Mouse (Mus musculus): ENCODE data around the gene Tepp.

The Tepp gene

GRCm38 (mm10) chr8:95331156-95331719 lies 20.9 kb downstream of the Tepp start:
- DNase-seq (ENCODE audit: low spot score in 2 of 2) = no peak

- DNase-seq (ENCODE audit: low spot score in 2 of 2) = peak; percentile 92 to 94
Measured at GRCm38 (mm10) chr8:95331720-95332436, 21.5 kb downstream of the Tepp start, which contains the start of the genes Zfp319 and Usb1. TSS of gene Zfp319 (minus strand) at chr8:95331950. TSS of gene Usb1 (plus strand) at chr8:95332284.

DNA sequence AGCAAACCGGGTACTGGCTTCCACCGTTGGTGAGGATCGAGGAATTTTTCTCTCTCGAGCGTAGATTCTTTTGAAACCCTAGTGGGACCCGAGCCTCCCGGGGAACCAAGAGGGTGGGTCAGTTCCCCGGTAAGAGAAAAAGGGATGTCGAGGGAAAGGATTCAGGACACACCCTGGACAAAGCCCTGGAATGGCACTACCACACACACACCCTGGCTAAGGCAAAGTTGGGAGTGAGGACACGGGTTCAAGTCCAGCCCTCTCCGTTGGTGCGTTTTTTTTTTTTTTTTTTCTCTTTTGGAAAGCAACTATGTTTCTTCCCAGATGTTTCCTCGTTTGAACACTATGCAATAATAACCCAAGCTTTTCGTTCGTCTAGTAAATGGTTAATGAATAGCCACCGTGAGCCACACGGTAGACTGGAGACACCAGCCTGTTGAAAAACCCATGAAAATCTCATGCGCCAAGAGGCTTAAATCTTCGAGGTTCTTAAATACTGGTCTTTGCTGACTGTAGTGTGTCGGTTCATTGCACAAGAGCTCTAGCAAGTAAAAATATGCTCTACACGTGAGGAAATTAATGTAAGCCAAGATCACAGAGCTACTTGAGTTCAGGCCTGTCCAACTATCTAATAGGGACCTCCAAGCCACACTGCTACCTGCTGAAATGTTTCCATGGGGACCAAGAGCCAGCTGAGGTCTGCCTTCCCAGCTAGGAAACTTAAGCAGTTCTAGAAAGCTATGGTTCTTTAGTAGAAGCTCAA lies 22.3 kb downstream of the Tepp start:
- no peak for DNase-seq (ENCODE audit: low spot score in 2 of 2)

DNA sequence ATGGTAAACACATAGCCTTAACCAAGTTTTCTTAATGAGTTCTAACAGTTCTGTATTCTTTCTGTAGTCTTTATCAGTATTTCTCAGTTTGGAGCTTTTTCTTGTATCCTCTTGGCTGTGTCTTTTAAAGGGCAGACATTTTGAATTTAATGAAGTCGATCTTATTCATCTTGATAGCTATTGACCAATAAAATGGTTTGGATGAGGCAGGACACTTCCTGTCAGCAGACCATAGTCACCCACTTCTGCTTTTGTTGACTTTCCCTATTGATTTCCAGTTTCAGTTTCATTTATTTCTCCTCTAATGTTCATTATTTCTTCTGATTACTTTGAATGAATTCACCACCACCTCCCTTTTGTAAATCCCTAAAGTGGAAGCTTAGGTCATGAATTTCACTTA lies 25.3 kb downstream of the Tepp start:
- DNase-seq (ENCODE audit: low spot score in 2 of 2) = no peak

DNA sequence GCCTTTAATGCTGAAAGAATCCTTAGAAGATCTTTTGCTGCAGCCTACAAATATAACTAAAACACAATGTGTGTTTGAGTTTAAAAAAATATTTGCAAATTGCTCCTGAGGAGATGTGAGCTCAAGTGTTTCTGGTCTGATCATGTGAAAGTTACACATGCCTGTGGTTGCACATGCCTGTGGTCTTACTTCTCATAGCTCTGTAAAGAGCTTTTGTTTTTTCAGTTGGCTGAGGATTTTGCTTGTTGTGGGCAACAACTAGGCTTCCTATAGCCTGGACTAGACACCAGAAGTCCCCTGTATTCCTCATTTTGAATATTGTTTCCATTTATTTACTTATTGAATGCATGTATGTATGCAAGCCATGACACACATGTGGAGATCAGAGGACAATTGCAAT lies 26.0 kb downstream of the Tepp start:
- no peak for DNase-seq (ENCODE audit: low spot score in 2 of 2)

GRCm38 (mm10) chr8:95341721-95342120 lies 31.4 kb downstream of the Tepp start:
- DNase-seq (ENCODE audit: low spot score in 2 of 2) = no peak

DNA sequence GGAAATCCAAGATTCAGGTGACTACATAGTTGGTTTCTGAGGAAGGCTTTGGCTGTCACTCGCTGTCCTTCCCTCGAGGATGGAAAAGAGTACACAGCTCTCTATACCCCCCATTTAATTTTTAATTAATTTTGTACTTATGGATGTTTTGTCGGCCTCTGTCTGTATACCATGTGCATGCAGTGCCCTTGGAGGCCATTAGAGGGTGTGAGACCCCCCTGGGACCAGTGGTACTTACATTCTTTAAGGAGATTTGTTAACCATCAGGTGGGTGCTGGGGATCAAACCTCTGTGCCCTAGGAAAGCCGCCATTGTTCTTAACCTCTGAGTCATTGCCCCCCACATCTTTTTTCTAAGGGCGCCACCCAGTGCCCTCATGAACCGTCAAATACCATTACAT lies 34.3 kb downstream of the Tepp start:
- no peak for DNase-seq (ENCODE audit: low spot score in 2 of 2)

- peak; percentile 36 to 73 for DNase-seq (ENCODE audit: low spot score in 2 of 2)
Measured at GRCm38 (mm10) chr8:95346643-95347545, 36.5 kb downstream of the Tepp start.

DNA sequence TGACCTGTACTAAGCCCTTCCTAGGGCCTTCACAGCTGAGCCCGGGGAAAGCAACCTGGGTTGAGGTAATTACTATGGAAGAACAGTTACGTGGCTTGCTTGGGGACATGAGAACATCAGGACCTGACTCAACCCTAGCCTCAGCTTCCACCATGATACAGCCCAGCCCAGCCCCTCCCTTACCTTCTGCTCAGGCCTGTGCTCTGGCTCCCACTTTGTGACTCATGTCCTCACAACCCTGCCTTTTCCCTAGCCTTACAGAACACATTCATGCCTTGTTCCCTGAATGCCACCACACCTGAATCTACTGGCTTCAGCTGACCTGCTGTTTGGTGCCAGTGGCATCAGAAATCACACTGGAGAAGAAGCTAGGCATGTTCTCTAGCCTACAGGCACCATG lies 38.0 kb downstream of the Tepp start:
- DNase-seq (ENCODE audit: low spot score in 2 of 2) = no peak

DNA sequence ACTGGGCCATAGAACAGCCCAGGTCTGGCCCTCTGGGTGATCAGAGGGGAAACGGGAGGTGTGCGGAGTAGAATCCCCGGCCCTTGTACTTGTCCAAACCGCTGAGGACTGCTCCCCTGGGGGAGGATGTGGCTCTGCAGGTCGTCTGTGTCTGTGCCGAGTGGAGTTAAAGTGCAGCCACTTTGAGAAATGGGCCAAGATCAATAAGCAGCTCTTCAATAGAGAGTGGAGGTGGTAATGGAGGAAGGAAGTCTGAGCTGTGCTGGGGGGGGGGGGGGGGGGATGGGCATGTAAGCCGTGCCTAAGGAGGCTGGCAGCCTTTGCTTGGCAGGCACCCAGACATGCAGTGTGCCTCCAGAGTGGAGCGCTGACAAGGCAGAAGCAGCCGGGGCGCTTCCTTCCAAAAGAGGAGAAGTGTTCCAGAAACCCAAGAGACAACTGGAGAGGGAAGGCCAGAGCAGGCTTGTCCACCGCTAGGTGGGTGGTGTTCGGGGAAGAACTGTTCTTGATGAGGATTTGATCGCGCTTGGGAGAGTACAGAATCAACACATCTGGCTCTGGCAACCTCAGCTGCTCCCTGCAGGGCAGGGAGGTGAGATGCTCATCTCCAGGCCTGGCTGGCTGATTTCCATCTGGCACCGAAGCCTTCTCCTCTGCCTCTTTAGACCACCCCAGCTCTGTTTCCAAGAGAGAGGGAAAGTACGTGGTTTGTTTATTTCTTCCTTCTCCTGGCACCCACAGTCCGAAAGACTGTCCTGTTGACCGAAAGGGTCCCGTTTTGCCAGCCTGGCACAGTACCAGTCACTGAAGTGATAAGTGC lies 38.7 kb downstream of the Tepp start:
- no peak for DNase-seq (ENCODE audit: low spot score in 2 of 2)

DNA sequence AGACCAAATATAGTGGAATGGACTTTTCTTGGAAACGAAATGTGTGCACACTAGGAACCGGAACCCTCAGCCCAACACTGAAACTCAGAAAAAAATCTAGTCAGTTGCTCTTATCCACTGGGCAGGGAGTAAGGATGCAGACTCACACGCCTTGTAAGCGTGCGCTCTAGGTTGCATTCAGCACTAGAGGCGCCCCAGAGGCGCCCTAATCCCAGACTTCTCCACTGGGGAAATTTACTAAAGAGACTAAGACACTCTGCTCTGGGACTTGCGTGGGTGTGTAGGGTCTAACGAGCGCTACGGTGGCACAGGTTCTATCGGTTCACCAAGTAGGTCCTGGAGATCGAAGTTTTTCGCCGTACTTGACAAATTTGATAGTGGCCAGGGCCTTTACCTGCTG lies 41.1 kb downstream of the Tepp start:
- no peak for DNase-seq (ENCODE audit: low spot score in 2 of 2)

GRCm38 (mm10) chr8:95352151-95352870 lies 41.9 kb downstream of the Tepp start, which contains the start of gene Mmp15:
TSS of gene Mmp15 (plus strand) at chr8:95352268.
- DNase-seq (ENCODE audit: low spot score in 2 of 2) = peak in 1 of 2 experiments; percentile 29

- no peak for DNase-seq (ENCODE audit: low spot score in 2 of 2)
Measured at GRCm38 (mm10) chr8:95352871-95353866, 42.8 kb downstream of the Tepp start.

GRCm38 (mm10) chr8:95354606-95355005 lies 44.2 kb downstream of the Tepp start:
- DNase-seq (ENCODE audit: low spot score in 2 of 2) = no peak

DNA sequence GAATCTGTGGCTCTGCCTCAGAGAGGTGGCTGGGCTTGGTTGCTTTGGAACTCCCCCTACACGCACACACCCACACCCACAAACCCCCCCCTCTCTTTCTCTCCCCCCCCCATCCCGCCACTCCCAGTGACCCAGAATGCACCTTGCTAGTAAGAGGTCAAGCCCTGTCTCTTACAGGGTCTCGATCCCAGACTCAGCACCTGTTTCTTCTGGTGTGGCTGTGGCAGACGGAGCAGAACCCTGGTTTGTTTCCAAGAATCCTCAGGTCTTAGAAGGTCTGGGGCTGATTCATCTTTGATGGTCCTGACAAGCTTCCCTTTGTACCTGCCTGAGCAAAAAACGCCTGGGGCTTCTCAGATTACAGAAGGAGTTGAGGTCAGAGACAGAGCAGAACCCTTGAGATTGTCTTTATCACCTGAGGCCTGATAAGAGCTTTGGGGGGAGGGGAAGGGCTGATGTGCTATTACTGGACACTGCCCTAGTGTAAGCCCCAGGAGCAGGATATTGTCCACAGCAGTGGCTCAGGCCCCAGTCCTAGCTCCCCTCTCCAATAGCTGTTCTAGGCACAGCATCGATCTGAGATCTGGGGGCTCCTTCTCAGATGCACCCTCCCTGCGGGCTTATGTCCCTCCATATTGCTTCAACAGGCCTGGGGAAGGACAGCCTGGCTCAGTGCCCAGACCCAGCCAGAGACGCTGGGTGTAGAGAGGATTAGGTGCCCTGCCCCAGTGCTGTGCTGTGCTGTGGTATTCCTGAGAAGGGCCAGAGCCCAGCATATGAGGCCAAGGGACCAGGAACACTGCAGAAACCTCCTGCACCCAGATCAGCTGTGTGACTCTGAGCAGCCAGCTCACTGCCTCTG lies 48.4 kb downstream of the Tepp start:
- DNase-seq (ENCODE audit: low spot score in 2 of 2) = no peak

DNA sequence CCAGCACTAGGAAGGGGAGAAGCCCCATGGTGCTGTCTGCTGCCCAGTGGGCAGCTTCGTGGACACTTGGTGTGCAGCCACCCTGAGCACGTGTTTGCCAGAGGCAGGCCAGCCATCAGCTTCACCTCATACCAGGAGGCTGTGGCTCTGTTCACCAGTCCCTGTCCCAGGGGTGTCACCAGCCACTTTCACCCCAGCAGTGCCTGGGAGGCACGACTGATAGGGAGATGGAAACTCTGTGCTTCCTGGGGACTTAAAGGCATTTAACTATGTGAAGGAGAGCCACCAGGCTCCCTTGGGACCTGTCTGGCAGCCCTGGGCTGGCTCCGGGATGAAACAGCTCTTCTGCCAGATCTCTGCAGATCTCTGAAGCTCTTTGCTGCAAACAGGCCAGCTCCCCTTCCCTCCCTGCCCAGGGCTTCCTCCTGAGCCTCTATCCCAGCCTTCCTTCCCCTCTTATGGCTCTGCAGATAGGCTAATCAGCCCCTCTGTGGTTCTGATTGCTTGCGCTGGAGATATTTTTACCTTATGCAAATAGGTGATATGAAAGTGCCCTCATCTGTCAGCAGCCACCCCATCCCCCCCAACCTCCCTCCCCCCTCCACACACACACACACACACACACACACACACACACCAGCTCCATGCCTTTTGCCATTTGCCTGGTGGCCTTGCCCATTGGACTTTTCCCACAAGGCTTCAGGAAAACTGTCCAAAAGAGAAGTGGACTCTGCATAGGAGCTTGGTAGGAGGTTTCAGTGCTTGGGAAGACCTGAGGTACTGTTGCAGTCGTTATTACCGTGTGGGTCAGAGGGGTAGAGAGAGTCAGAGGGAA lies 50.0 kb downstream of the Tepp start:
- no peak for DNase-seq (ENCODE audit: low spot score in 2 of 2)

DNA sequence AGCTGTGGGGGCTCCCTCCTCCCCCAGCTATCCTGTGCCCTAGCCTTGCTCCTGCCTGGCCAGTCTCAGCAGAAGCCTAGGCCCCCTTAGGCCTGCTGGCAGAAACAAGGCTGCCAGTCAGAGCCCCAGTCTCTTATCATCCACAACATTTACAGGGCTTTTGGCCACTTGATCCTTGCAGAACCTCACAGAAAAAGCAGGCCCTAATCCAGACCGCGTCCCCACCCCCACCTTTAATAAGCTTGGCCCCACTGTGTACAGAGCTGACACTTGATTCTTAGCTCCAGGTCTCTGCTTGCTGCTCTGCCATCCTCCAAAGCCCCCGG lies 50.6 kb downstream of the Tepp start:
- DNase-seq (ENCODE audit: low spot score in 2 of 2) = no peak
